Mouse (Mus musculus) liver, postnatal 0 days (tissue): Measurements from ENCODE around the gene Lcn9. TPM values are rescaled to one million over a fixed set of nuclear protein-coding genes. Genes with fewer than 3 reads are reported as not detected.
"Not testable (repeated sequence)": the region's sequence is repeated elsewhere in the genome, so short reads cannot be mapped to it uniquely, and the experiment has no call there.

ENCODE experiments used
- ATAC-seq: fragments of 200-750 bp; cut with Nextera tagmentation; 2 replicates; pipeline ENCODE4 v1.8.0; 2017; ENCODE audit warnings: mild to moderate bottlenecking, moderate library complexity
- DNase-seq: peaks from one replicate; pipeline ENCODE4 v3.0.0-alpha.2; 2016
- H3K27ac ChIP-seq: fragments of 300-500 bp; sonication (generic); 2 replicates; pipeline ENCODE4 v1.5.1; 2014; ENCODE audit warnings: antibody characterized with exemption, moderate library complexity, mild to moderate bottlenecking, low read depth
- H3K27me3 ChIP-seq: fragments of 300-500 bp; sonication (generic); 2 replicates; pipeline ENCODE4 v1.6.1; 2014; ENCODE audit warnings: low read length, control low read depth, mixed read lengths; ENCODE audit not compliant: insufficient read depth
- H3K36me3 ChIP-seq: fragments of 300-500 bp; sonication (generic); replicated peaks from 2 replicates; pipeline ENCODE4 v1.6.1; 2014; ENCODE audit warnings: mild to moderate bottlenecking, control low read depth, low read length, moderate library complexity, mixed read lengths; ENCODE audit not compliant: insufficient read depth
- H3K4me1 ChIP-seq: fragments of 300-500 bp; sonication (generic); 2 replicates; pipeline ENCODE4 v1.6.1; 2014; ENCODE audit warnings: antibody characterized with exemption, mild to moderate bottlenecking, control low read depth; ENCODE audit not compliant: insufficient read depth
- H3K4me2 ChIP-seq: fragments of 300-500 bp; sonication (generic); 2 replicates; pipeline ENCODE4 v1.6.1; 2014; ENCODE audit warnings: low read depth, mild to moderate bottlenecking, low read length, moderate library complexity, mixed read lengths
- H3K4me3 ChIP-seq: fragments of 300-500 bp; sonication (generic); 2 replicates; pipeline ENCODE4 v1.5.1; 2014; ENCODE audit warnings: low read depth, low read length
- H3K9ac ChIP-seq: fragments of 300-500 bp; sonication (generic); replicated peaks from 2 replicates; pipeline ENCODE4 v1.6.1; 2014; ENCODE audit warnings: mild to moderate bottlenecking, moderate library complexity
- H3K9me3 ChIP-seq: fragments of 300-500 bp; sonication (generic); 2 replicates; pipeline ENCODE4 v1.6.1; 2016; ENCODE audit warnings: mild to moderate bottlenecking, control low read depth, low read length, mixed read lengths
- CTCF ChIP-seq: sonication (generic); IDR thresholded peaks from 2 replicates; pipeline ENCODE4 v1.5.1; 2016; ENCODE audit warnings: antibody characterized with exemption, low read depth
- EP300 ChIP-seq: IDR thresholded peaks from 2 replicates; pipeline ENCODE4 v1.6.1; 2016; ENCODE audit warnings: antibody characterized with exemption, low read depth, mild to moderate bottlenecking
- WGBS: fragments of 180-500 bp; shearing (Covaris S2); extraction: QIAGEN DNeasy Blood & Tissue Kit; methylation state at CpG from one replicate; pipeline ENCODE4 v1.1.7; 2014; ENCODE audit not compliant: insufficient replicate concordance; 5-methylcytosine and 5-hydroxymethylcytosine counted together
- polyA plus RNA-seq: library from polyadenylated mRNA; unstranded; fragments of >200 nt; fragmentation: Nextera tagmentation; extraction: Ambion mirVana; gene quantifications from 2 replicates; pipeline ENCODE4 v1.2.1, GENCODE M21; 2015

The Lcn9 gene
- polyA plus RNA-seq, 1 experiment from 2014 or later: not detected

GRCm38 (mm10) chr2:25813364-25813763 is 9.6 kb upstream of the Lcn9 start:
- Histone ChIP-seq H3K9ac (no peak overlapping the region), H3K4me1 (no peaks in the 10 kb centered on the region), H3K4me3 (no peak overlapping the region), H3K36me3 (no peaks in the 10 kb centered on the region), H3K4me2 (no peak overlapping the region), H3K9me3 (no peaks in the 10 kb centered on the region), H3K27ac (no peak overlapping the region), H3K27me3 (no peaks in the 10 kb centered on the region)
- TF ChIP-seq CTCF: peak; percentile 35
- TF ChIP-seq EP300: no peak
- WGBS: 62% methylated on average over 5 of the region's 5 CpGs
- no peak for ATAC-seq
- DNase-seq: no peak

DNA sequence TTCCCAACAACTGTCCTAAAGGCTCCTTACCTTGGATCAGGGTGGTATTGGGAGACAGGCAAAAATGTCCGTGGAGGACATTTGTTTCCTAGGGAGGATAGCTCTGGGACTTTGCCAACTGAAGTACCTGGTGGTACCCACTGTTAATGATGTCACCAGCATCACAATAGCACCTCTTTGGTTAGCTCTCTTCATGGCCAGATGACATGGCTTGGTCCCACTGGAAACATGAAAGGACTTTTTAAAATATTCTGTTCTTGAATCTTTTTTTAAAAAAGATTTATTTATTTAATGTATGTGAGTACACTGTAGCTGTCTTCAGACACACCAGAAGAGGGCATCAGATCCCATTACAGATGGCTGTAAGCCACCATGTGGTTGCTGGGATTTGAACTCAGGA is 7.2 kb upstream of the Lcn9 start, which contains the start of gene Glt6d1:
Gene Glt6d1, minus strand, starts transcription at position 101 of the 400 bp plus-strand sequence.
- WGBS: 60% methylated on average over 1 of the region's 1 CpGs
- not testable (repeated sequence) for H3K4me1 ChIP-seq, H3K9me3 ChIP-seq, DNase-seq, H3K36me3 ChIP-seq, H3K4me2 ChIP-seq, H3K27me3 ChIP-seq, H3K9ac ChIP-seq, H3K27ac ChIP-seq, H3K4me3 ChIP-seq, ATAC-seq

- DNase-seq (no peak), ATAC-seq (no peak)
- Histone ChIP-seq H3K9me3 (no peaks in the 10 kb centered on the region), H3K9ac (no peak overlapping the region), H3K4me3 (no peak overlapping the region), H3K36me3 (no peaks in the 10 kb centered on the region), H3K4me1 (no peaks in the 10 kb centered on the region), H3K27me3 (no peaks in the 10 kb centered on the region), H3K4me2 (no peak overlapping the region), H3K27ac (no peak overlapping the region)
- WGBS: 73% methylated on average over 3 of the region's 3 CpGs
- TF ChIP-seq EP300 (no peak), CTCF (no peak)
Measured at GRCm38 (mm10) chr2:25824751-25825150, 1.8 kb downstream of the Lcn9 start.

GRCm38 (mm10) chr2:25828344-25828947 is 5.5 kb downstream of the Lcn9 start:
- Histone ChIP-seq H3K4me1 (no peaks in the 10 kb centered on the region), H3K27ac (no peak overlapping the region), H3K4me3 (no peak overlapping the region), H3K4me2 (no peak overlapping the region), H3K9ac (no peak overlapping the region), H3K36me3 (no peaks in the 10 kb centered on the region), H3K27me3 (no peaks in the 10 kb centered on the region), H3K9me3 (no peaks in the 10 kb centered on the region)
- WGBS: 47% methylated on average over 8 of the region's 8 CpGs
- ATAC-seq (no peak), DNase-seq (no peak)
- no peak for TF ChIP-seq CTCF
- no peak for TF ChIP-seq EP300

- DNase-seq (no peak), ATAC-seq (no peak)
- no peaks in the 10 kb centered on the region for H3K9me3 ChIP-seq
- no peak overlapping the region for H3K4me3 ChIP-seq
- H3K4me2 ChIP-seq: no peak overlapping the region
- WGBS: 72% methylated on average over 3 of the region's 3 CpGs
- H3K9ac ChIP-seq: no peak overlapping the region
- no peaks in the 10 kb centered on the region for H3K36me3 ChIP-seq
- H3K27me3 ChIP-seq: 0 out of 2 replicates have a peak, but pooled peaks cover under 1% of the 10 kb centered on the region
- no peak overlapping the region for H3K27ac ChIP-seq
- TF ChIP-seq CTCF (no peak), EP300 (no peak)
- H3K4me1 ChIP-seq: no peaks in the 10 kb centered on the region
Measured at GRCm38 (mm10) chr2:25830786-25831185, 7.8 kb downstream of the Lcn9 start.

- ATAC-seq (peak; percentile 13; the same call in 1 of the 2 replicates), DNase-seq (peak; percentile 78)
- H3K4me3 ChIP-seq: no peak overlapping the region
- no peaks in the 10 kb centered on the region for H3K4me1 ChIP-seq
- peak; percentile 90 for TF ChIP-seq CTCF
- no peak for TF ChIP-seq EP300
- H3K9me3 ChIP-seq: no peaks in the 10 kb centered on the region
- no peak overlapping the region for H3K9ac ChIP-seq
- H3K27ac ChIP-seq: no peak overlapping the region
- 36% methylated on average over 5 of the region's 5 CpGs for WGBS
- H3K27me3 ChIP-seq: 0 out of 2 replicates have a peak, but pooled peaks cover 3% of the 10 kb centered on the region
- H3K36me3 ChIP-seq: no peaks in the 10 kb centered on the region
- no peak overlapping the region for H3K4me2 ChIP-seq
Measured at GRCm38 (mm10) chr2:25836291-25836690, 13.3 kb downstream of the Lcn9 start.

DNA sequence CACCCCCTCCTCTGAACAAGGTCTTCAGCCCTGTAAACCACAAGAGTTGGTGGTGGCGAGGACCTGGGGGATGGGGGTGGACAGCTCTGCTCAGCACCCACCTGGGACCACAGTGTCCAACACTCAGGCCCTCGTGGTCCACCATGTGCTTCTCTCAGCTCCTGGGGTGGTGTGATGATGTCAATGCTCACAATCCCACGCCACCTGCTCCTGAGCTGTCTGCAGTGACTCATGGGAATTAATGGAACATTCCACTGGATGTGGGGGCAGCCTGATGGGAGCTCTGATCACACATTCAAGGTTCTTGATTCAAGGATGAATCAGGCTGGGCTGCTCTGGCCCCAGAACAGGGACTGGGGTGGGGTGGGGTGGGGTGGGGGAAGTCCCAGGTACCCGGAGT is 19.2 kb downstream of the Lcn9 start:
- no peak overlapping the region for H3K4me3 ChIP-seq
- no peaks in the 10 kb centered on the region; the same call in 1 of the 2 replicates for H3K27me3 ChIP-seq
- no peaks in the 10 kb centered on the region for H3K9me3 ChIP-seq
- TF ChIP-seq CTCF (no peak), EP300 (no peak)
- no peak overlapping the region for H3K27ac ChIP-seq
- DNase-seq (no peak), ATAC-seq (no peak)
- WGBS: 57% methylated on average over 4 of the region's 4 CpGs
- no peak overlapping the region for H3K4me2 ChIP-seq
- no peaks in the 10 kb centered on the region for H3K4me1 ChIP-seq
- H3K9ac ChIP-seq: no peak overlapping the region
- H3K36me3 ChIP-seq: no peaks in the 10 kb centered on the region
